Mouse (Mus musculus) hindbrain, embryonic 13.5 days (tissue): ENCODE results near the gene Rflna. TPM values are rescaled to one million over a fixed set of nuclear protein-coding genes. Genes with fewer than 3 reads are reported as not detected.

Experiments
- ATAC-seq: fragments of 200-750 bp; cut with Nextera tagmentation; 2 replicates; pipeline ENCODE4 v1.8.0; 2017; ENCODE audit warnings: moderate TSS enrichment; ENCODE audit not compliant: low FRiP score
- H3K27ac ChIP-seq: fragments of 300-500 bp; sonication (generic); 2 replicates; pipeline ENCODE4 v1.5.1; 2015; ENCODE audit warnings: inconsistent platforms, mild to moderate bottlenecking, moderate library complexity
- H3K27me3 ChIP-seq: fragments of 300-500 bp; sonication (generic); 2 replicates; pipeline ENCODE4 v1.6.1; 2015; ENCODE audit warnings: mild to moderate bottlenecking, inconsistent platforms
- H3K36me3 ChIP-seq: fragments of 300-500 bp; sonication (generic); 2 replicates; pipeline ENCODE4 v1.6.1; 2015; ENCODE audit warnings: mild to moderate bottlenecking, inconsistent platforms
- H3K4me1 ChIP-seq: fragments of 300-500 bp; sonication (generic); replicated peaks from 2 replicates; pipeline ENCODE4 v1.6.1; 2015; ENCODE audit warnings: inconsistent platforms
- H3K4me2 ChIP-seq: fragments of 300-500 bp; sonication (generic); 2 replicates; pipeline ENCODE4 v1.6.1; 2015; ENCODE audit warnings: inconsistent platforms, mild to moderate bottlenecking, moderate library complexity
- H3K4me3 ChIP-seq: fragments of 300-500 bp; sonication (generic); 2 replicates; pipeline ENCODE4 v1.5.1; 2015; ENCODE audit warnings: mild to moderate bottlenecking, inconsistent platforms
- H3K9ac ChIP-seq: fragments of 300-500 bp; sonication (generic); 2 replicates; pipeline ENCODE4 v1.6.1; 2015; ENCODE audit warnings: mild to moderate bottlenecking, inconsistent platforms
- H3K9me3 ChIP-seq: fragments of 300-500 bp; sonication (generic); 2 replicates; pipeline ENCODE4 v1.6.1; 2016; ENCODE audit warnings: inconsistent platforms
- WGBS: fragments of 180-500 bp; shearing (Covaris S2); methylation state at CpG from one replicate; pipeline ENCODE4 v1.1.7; 2015; 5-methylcytosine and 5-hydroxymethylcytosine counted together
- polyA plus RNA-seq: library from polyadenylated mRNA; unstranded; fragments of >200 nt; fragmentation: Nextera tagmentation; extraction: Ambion mirVana; gene quantifications from 2 replicates; pipeline ENCODE4 v1.2.1, GENCODE M21; 2015

Gene Rflna
- 5.9 and 8.3 TPM in 2 replicates for polyA plus RNA-seq

DNA sequence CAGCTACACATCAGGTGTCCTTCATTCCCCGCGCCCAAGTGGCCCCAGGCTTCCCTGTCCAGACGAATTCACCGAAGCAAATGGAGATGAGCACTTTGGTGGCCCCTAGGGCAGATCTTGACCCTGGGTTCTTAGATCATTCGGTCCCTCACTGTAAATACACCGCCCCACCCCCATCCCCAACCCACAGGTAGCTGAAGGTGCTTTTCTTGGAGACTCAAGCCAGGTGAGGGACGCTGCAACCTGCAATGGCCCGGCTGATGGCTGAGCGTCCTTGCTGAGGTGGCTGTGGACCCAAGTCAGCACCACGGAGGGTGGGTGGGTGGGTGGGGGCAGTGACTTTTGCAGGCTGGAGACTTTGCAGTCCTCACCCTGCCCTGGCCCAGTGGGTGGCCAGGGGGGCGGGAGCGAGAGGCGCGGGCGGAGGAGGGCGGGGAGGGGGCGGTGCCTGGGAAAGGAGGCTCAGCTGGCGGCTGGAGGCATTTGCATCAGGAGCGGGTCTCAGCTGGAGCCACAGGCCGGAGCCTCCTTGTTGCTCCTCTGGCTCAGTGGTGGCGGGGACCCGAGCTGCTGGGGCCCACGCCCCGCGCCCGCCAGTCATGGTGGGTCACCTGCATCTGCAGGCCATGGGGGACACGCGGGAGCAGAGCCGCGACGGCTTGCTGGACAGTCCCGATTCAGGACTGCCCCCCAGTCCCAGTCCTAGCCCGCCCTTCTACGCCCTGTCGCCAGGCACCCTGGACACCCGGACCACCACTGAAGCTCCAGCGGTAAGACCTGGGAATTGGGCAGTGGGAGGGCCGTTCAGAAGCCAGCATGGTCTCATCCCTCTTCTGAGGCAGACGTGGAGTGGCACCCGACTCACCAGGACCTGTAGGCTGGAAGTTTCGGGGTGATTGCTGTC lies at the start of gene Rflna:
Rflna (plus strand) TSS at position 253 of the 904 bp plus-strand sequence.
- Histone ChIP-seq H3K27ac (no peak within 1 kb of the TSS), H3K4me1 (peaks cover 44% of the 10 kb centered on the region), H3K4me3 (peak within 1 kb of the TSS; percentile 38), H3K27me3 (peaks cover 35% of the 10 kb centered on the region), H3K9ac (peak within 1 kb of the TSS; percentile 69), H3K9me3 (no peaks in the 10 kb centered on the region), H3K4me2 (peak within 1 kb of the TSS; percentile 60), H3K36me3 (no peaks in the 10 kb centered on the region)
- ATAC-seq = peak; percentile 41; the same call in 1 of the 2 replicates
- WGBS = 2% methylated on average over 41 of the region's 41 CpGs

GRCm38 (mm10) chr5:124954404-124955305 lies 48.4 kb upstream of the Rflna start:
- 88% methylated on average over 8 of the region's 8 CpGs for WGBS
- no peak overlapping the region; the same call in 1 of the 2 replicates for H3K27ac ChIP-seq

GRCm38 (mm10) chr5:124957491-124957890 lies 45.5 kb upstream of the Rflna start:
- Histone ChIP-seq H3K27me3 (no peaks in the 10 kb centered on the region), H3K4me2 (no peak overlapping the region), H3K27ac (no peak overlapping the region), H3K9ac (no peak overlapping the region), H3K9me3 (no peaks in the 10 kb centered on the region), H3K36me3 (no peaks in the 10 kb centered on the region), H3K4me3 (no peak overlapping the region), H3K4me1 (peaks cover 19% of the 10 kb centered on the region)
- 76% methylated on average over 5 of the region's 5 CpGs for WGBS
- ATAC-seq = no peak

More at GRCm38 (mm10) chr5:124954404-124955305, 48.4 kb upstream of the Rflna start:
- Histone ChIP-seq H3K27me3 (no peaks in the 10 kb centered on the region), H3K4me2 (no peak overlapping the region), H3K9me3 (no peaks in the 10 kb centered on the region), H3K9ac (no peak overlapping the region), H3K4me3 (no peak overlapping the region), H3K36me3 (no peaks in the 10 kb centered on the region), H3K4me1 (peaks cover 15% of the 10 kb centered on the region)
- no peak for ATAC-seq

DNA sequence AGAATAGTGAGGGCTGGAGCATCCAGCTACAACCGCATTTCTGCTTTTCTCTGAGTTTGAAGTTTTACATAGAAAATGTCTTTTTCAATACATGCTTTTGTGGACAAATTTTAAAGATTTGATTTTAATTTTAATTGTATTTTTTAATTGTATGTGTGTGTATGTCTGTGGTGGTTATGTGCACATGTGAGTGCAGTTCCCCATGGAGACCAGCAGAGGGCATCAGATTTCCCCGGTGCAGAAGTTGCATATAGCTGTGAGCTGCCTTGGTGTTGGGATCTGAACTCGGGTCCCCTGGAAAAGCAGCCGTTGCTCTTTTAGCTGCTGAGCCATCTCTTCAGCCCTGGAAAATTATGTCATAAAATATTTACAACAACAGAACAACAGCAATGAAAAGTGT lies 43.9 kb upstream of the Rflna start:
- no peak overlapping the region for H3K27ac ChIP-seq
- H3K27me3 ChIP-seq = no peaks in the 10 kb centered on the region
- no peak overlapping the region for H3K4me2 ChIP-seq
- H3K4me1 ChIP-seq = peaks cover 32% of the 10 kb centered on the region
- no peaks in the 10 kb centered on the region for H3K9me3 ChIP-seq
- no peak overlapping the region for H3K4me3 ChIP-seq
- 97% methylated on average over 4 of the region's 4 CpGs for WGBS
- no peaks in the 10 kb centered on the region for H3K36me3 ChIP-seq
- no peak for ATAC-seq
- H3K9ac ChIP-seq = no peak overlapping the region

DNA sequence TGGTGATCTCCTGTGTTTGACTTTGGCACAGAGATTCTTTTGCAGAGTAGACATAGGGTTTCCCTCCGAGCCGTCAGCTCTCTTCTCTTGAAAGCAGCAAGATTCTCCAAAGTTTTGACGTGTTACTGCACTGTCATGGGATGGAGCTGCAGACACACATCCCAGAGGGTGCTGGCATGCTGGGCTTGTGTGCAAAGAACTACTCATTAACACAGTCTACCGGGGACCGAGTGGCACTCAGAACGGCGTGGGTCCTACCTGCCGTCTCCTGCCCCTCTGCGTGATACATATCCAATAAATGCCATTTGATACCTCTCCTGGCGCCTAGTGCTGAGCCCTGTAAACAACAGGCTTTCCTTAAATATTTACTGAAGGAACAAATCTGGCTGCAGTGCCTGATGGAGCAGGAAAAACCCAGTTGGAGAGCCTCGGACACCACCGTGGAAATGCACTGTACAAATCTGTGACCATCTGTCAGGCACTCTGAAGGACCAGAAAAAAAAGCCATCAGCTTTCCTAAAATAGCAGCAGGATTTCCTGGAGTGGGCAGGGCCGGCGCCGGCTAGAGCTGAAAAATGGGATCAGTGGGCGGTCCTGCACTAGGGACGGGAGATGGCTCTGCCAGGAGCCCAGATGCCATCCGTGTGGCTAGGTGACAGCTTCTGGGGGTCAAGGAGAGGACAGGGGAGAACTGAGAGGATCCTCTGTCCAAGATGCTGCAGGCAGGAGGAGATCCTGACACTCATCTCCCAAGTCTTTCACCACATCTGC lies 42.7 kb upstream of the Rflna start:
- no peaks in the 10 kb centered on the region for H3K27me3 ChIP-seq
- no peak for ATAC-seq
- H3K4me1 ChIP-seq = peaks cover 36% of the 10 kb centered on the region
- H3K4me3 ChIP-seq = no peak overlapping the region
- no peaks in the 10 kb centered on the region for H3K36me3 ChIP-seq
- H3K27ac ChIP-seq = peak overlapping the region; percentile 61
- H3K9me3 ChIP-seq = no peaks in the 10 kb centered on the region
- H3K4me2 ChIP-seq = no peak overlapping the region
- H3K9ac ChIP-seq = 0 out of 2 replicates have a peak overlapping the region, but pooled peaks have one; percentile 4
- 43% methylated on average over 18 of the region's 18 CpGs for WGBS

DNA sequence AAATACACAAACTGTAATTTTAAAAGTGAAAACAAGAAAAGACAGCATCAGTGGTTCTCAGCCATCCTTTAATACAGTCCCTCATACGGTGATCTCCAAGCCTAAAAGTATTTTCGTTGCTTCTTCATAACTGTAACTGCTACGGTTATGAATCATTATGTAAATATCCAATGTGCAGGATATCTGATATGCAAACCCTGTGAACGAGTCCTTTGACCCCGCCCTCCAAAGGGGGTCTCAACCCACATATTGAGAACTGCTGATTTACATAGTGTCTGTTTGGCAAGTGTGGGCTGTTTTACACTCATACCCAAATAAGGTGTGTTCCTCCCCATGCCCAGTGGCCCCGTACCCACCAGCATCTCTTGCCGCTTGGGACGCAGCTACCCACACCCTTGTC lies 41.6 kb upstream of the Rflna start:
- Histone ChIP-seq H3K27ac (no peak overlapping the region), H3K4me2 (no peak overlapping the region), H3K27me3 (no peaks in the 10 kb centered on the region), H3K36me3 (no peaks in the 10 kb centered on the region), H3K9ac (no peak overlapping the region), H3K4me1 (peaks cover 36% of the 10 kb centered on the region), H3K4me3 (no peak overlapping the region), H3K9me3 (no peaks in the 10 kb centered on the region)
- no peak for ATAC-seq
- WGBS = 84% methylated on average over 8 of the region's 8 CpGs

DNA sequence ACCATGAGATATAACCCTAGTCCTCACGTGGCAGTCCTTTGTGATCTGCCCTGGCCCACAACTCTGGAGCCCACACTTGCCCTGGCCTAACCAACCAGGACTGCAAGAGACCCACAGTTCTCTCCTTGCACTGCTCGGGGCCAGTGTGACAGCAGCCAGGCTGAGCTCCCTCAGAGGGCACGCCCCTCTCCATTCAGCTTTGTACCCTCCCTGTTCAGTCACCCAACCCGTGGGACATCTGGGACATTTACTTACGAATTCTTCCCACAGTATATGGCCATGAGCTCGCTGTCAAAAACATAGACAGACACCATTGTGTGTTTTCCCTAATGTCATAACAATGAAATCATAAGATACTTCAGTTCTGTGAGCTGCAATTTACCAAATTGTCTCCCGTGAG lies 40.3 kb upstream of the Rflna start:
- no peaks in the 10 kb centered on the region for H3K27me3 ChIP-seq
- H3K36me3 ChIP-seq = no peaks in the 10 kb centered on the region
- ATAC-seq = no peak
- no peak overlapping the region for H3K27ac ChIP-seq
- WGBS = 51% methylated on average over 7 of the region's 7 CpGs
- H3K4me2 ChIP-seq = no peak overlapping the region
- peaks cover 39% of the 10 kb centered on the region for H3K4me1 ChIP-seq
- no peaks in the 10 kb centered on the region for H3K9me3 ChIP-seq
- H3K9ac ChIP-seq = no peak overlapping the region
- no peak overlapping the region for H3K4me3 ChIP-seq

DNA sequence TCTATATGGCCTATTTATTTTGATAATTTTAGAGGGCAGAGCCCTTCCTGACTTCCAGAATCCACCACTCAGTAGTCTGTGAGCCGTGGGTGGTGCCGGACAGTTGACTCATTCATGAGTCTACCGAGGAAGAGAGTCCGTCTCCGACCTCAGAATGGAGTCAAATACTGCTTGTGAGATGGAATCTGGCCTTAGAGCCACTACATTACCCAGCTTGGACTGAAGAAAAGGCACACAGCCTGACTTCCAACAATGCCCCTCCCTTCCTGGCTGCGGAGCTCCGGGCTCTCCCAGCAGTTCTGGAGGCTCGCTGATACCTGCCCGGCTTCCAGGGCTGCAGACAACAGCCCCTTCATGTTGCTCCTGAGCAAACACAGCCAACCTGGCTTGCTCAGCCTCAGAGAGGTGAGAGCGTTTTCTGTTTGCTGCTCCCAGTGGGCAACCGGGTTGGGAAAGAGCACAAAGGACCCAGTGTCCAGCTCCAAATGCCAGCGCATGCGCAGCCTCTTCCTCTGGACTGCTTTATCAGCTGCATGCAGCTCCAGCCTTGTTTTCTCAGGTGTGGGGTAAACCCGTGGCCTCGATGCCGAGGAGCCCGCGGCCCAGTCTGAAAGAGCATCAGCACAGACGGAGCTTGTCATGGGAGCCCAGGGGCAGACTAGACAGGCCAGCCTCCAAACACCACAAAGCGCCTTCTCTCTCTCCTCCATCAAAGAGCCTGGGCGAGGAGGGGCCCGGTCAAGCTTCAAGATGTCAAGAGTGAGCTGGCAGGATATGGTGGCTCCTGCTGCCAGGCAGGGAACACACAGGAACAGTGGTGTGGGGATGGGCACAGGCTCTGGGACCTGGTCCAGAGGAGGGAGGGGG lies 39.0 kb upstream of the Rflna start:
- Histone ChIP-seq H3K4me1 (peaks cover 39% of the 10 kb centered on the region), H3K27me3 (no peaks in the 10 kb centered on the region), H3K4me2 (peak overlapping the region; percentile 17; the same call in 1 of the 2 replicates), H3K27ac (peak overlapping the region; percentile 63), H3K36me3 (no peaks in the 10 kb centered on the region), H3K4me3 (no peak overlapping the region), H3K9me3 (no peaks in the 10 kb centered on the region), H3K9ac (0 out of 2 replicates have a peak overlapping the region, but pooled peaks have one; percentile 4)
- ATAC-seq = peak; percentile 53
- WGBS = 61% methylated on average over 21 of the region's 22 CpGs

- Histone ChIP-seq H3K4me1 (peaks cover 36% of the 10 kb centered on the region), H3K36me3 (no peaks in the 10 kb centered on the region), H3K27ac (peak overlapping the region; percentile 52; the same call in 1 of the 2 replicates), H3K9ac (no peak overlapping the region), H3K9me3 (no peaks in the 10 kb centered on the region), H3K27me3 (no peaks in the 10 kb centered on the region), H3K4me3 (no peak overlapping the region), H3K4me2 (no peak overlapping the region)
- 70% methylated on average over 14 of the region's 14 CpGs for WGBS
- no peak for ATAC-seq
Measured at GRCm38 (mm10) chr5:124966622-124967332, 36.2 kb upstream of the Rflna start.

- H3K4me1 ChIP-seq = peaks cover 17% of the 10 kb centered on the region
- WGBS = 15% methylated on average over 8 of the region's 8 CpGs
- peak overlapping the region; percentile 19; the same call in 1 of the 2 replicates for H3K9ac ChIP-seq
- H3K27ac ChIP-seq = no peak overlapping the region
- no peak overlapping the region for H3K4me3 ChIP-seq
- H3K36me3 ChIP-seq = no peaks in the 10 kb centered on the region
- H3K4me2 ChIP-seq = no peak overlapping the region
- H3K27me3 ChIP-seq = no peaks in the 10 kb centered on the region
- ATAC-seq = no peak
- 0 out of 2 replicates have a peak, but pooled peaks cover under 1% of the 10 kb centered on the region for H3K9me3 ChIP-seq
Measured at GRCm38 (mm10) chr5:124969790-124970189, 33.2 kb upstream of the Rflna start.
